Mouse (Mus musculus) bone marrow macrophage, adult 2 months (primary cell): ENCODE results near the gene Akap13. TPM values are rescaled to one million over a fixed set of nuclear protein-coding genes. Genes with fewer than 3 reads are reported as not detected.
A peak's percentile ranks its signal among the peaks of the same experiment; 100 is the strongest.
"Not testable (repeated sequence)": the region's sequence is repeated elsewhere in the genome, so short reads cannot be mapped to it uniquely, and the experiment has no call there.

Source experiments
- H3K27ac ChIP-seq: 2 replicates; pipeline ENCODE4 v1.5.1; 2012; ENCODE audit warnings: low read depth, low read length; ENCODE audit not compliant: insufficient read depth
- H3K4me1 ChIP-seq: 2 replicates; pipeline ENCODE4 v1.6.1; 2012; ENCODE audit warnings: low read length; ENCODE audit not compliant: control insufficient read depth, insufficient read depth
- H3K4me3 ChIP-seq: 2 replicates; pipeline ENCODE4 v1.5.1; 2012; ENCODE audit warnings: mild to moderate bottlenecking, low read length, moderate library complexity; ENCODE audit not compliant: insufficient read depth
- CTCF ChIP-seq: IDR thresholded peaks from 2 replicates; pipeline ENCODE4 v1.5.1; 2012; ENCODE audit warnings: low read depth, mild to moderate bottlenecking, low read length, moderate library complexity
- POLR2A ChIP-seq: IDR thresholded peaks from 2 replicates; pipeline ENCODE4 v1.6.1; 2012; ENCODE audit warnings: mild to moderate bottlenecking, low read depth, low read length, borderline replicate concordance
- polyA plus RNA-seq: library from polyadenylated mRNA; stranded (reverse); fragments of >200 nt; gene quantifications from 2 replicates; pipeline ENCODE4 v1.2.4, GENCODE M21; 2012; ENCODE audit not compliant: missing spikeins, insufficient read depth, insufficient read length

Gene Akap13
- polyA plus RNA-seq, 1 experiment = 58.4 TPM

DNA sequence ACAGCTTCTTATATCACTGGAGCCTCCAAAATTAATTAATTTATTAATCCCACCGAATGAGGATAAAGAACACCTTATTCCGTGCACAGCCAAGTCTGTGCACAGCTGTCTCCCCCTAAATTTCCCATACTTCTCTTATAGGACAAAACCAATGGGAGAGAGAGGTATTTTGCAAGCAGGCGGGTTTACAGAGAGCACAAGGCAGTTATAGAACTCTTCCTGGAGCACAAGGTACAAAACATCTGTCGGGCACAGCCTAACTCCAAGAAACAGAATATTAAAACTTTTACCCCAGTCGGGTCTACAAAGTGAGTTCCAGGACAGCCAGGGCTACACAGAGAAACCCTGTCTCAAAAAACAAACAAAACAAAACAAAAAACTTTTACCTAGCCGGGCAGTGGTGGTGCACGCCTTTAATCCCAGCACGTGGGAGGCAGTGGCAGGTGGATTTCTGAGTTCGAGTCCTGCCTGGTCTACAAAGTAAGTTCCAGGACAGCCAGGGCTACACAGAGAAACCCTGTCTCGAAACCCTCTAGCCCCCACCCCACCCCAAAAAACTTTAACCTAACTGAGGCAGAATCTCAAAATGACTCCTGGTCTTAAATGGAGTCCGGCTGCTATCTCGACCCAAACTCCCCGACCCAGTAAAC is 326.1 kb downstream of the Akap13 start:
- Histone ChIP-seq H3K4me1 (peaks cover 22% of the 10 kb centered on the region), H3K27ac (peak overlapping the region; percentile 45; the same call in 1 of the 2 replicates)

DNA sequence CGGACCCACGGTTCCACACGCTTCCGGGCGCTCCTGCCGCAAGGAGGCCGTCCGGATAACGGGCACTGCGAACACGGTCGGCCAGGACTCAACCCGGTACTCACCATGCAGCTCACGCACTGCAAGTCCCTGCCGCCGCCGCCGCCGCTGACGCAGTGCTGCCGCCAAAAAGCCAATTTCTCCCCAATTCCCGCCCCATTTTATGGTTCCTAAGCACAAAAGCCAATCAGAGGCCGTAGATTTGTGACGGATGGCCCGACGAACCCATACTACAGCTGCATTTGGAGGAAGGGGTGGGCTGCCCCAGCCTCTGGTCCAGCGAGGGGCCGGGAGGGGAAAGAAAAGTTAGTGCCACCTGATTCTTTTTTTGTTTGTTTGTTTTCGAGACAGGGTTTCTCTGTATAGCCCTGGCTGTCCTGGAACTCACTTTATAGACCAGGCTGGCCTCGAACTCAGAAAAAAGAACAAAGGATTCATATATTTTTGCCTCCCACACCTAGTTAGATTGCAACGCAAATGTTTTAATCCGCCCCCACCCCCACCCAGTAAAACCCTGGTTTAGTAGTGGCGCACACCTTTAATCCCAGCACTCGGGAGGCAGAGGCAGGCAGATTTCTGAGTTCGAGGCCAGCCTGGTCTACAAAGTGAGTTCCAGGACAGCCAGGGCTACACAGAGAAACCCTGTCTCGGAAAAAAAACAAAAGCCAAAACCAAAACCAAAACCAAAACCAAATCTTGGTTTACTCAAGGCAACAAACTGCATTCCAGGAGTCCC is 326.8 kb downstream of the Akap13 start:
- Histone ChIP-seq H3K27ac (peak overlapping the region; percentile 45; the same call in 1 of the 2 replicates), H3K4me3 (peak overlapping the region; percentile 99), H3K4me1 (peaks cover 27% of the 10 kb centered on the region)
- TF ChIP-seq POLR2A (no peak), CTCF (no peak)

More for the DNA sequence above, 326.1 kb downstream of the Akap13 start:
- peak overlapping the region; percentile 99 for H3K4me3 ChIP-seq
- TF ChIP-seq POLR2A = no peak
- no peak for TF ChIP-seq CTCF

DNA sequence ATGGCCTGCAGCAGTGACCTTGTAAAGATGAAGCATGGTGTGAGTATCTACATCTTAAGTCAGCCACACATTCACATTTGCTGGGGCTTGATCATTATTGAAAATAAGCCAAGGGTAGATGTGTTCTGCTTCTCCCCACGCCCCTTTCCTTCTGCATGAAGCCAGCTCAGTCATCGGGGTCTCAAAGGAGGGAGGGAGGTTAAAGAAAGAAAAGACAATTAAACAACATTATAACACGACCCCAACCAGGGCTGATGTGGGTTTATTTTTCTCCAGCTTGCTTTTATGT is 327.3 kb downstream of the Akap13 start:
- TF ChIP-seq CTCF (no peak), POLR2A (no peak)
- H3K4me1 ChIP-seq = peaks cover 31% of the 10 kb centered on the region
- H3K4me3 ChIP-seq = peak overlapping the region; percentile 99
- peak overlapping the region; percentile 18; the same call in 1 of the 2 replicates for H3K27ac ChIP-seq

DNA sequence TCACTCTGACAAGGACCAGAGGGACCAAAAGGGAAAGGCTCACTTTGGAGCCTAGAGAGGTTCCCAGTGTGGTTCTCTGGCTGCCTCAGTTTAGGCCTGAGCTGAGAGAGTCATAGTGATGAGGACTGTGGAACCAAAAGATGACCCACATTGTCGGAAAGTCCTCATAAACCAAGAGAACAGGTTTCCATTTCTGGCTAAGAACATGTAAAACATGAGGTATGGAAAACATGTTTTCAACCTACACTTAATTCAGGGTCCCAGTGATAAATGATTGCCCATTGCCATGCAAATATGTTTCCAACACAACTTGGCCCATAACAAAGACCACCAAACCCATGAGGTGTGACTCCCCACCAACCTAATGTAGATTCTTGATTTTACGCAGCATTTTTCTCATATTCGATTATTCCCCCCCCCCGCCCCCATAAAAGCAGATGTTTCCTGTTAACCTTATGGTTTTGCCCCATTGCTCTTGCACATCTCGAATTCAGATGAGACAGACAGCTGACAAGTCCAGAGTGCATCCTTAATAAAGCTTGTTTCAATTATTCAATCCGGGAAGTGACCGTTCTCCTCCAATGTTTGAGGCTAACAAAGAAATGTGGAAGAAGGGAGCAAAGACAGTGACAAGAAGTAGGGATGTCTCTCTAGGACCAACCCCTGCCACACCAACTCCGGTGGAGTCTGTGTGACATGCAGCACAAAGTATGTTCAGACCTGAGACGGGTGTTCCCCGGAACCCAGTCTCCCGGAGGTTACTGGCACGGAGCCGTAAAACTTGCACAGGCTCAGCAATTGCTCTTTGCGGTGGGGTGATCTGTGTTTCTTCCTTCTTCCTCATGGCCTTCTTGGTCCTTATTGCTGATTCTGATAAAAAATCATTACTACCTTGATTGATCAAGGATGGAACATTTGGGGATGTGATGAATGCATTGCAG is 330.3 kb downstream of the Akap13 start:
- Histone ChIP-seq H3K4me1 (peaks cover 49% of the 10 kb centered on the region), H3K4me3 (no peak overlapping the region), H3K27ac (no peak overlapping the region)
- TF ChIP-seq POLR2A (no peak), CTCF (no peak)

DNA sequence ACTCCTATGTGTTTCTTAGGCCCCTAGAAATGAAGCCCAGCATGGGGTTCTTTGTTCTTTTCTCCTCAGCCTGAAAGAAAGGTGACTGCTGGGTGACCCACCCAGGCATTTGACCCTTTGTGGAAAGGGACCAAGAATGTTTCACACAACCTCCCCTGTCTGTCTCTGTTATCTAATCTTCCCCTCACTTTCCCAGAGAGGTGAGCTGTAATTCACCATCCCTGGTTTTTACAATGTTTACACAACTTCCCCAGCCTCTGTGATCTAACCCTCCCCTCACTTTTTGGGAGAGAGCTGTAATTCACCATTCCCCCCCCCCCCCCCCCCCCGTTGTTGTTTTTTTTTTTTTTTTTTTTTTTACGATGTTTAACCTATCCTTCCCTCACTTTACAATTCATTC is 331.5 kb downstream of the Akap13 start:
- Histone ChIP-seq H3K4me1 (peaks cover 49% of the 10 kb centered on the region), H3K4me3 (no peak overlapping the region), H3K27ac (peak overlapping the region; percentile 93)
- TF ChIP-seq CTCF (no peak), POLR2A (no peak)

DNA sequence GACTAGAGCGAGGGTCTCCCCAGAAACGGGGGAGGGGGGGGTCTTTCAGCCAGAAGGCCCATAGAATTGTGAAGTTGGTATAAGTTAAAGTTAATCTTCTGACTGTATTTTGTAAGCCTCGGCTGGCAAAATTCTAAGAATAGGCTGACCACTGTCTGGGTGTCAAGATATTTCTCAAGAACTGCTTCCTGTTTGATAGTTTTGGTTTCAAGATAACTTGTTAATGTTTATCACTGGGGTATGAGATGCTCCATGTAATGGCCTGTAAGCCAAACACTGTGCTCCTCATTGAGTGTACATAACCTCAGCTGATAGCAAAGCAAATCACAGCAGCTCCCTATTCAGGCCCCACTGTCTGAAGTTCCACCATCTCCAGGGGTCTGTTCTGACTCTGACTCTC is 332.0 kb downstream of the Akap13 start:
- H3K27ac ChIP-seq = peak overlapping the region; percentile 93
- H3K4me1 ChIP-seq = peaks cover 49% of the 10 kb centered on the region
- H3K4me3 ChIP-seq = peak overlapping the region; percentile 11; the same call in 1 of the 2 replicates
- TF ChIP-seq CTCF (no peak), POLR2A (no peak)

DNA sequence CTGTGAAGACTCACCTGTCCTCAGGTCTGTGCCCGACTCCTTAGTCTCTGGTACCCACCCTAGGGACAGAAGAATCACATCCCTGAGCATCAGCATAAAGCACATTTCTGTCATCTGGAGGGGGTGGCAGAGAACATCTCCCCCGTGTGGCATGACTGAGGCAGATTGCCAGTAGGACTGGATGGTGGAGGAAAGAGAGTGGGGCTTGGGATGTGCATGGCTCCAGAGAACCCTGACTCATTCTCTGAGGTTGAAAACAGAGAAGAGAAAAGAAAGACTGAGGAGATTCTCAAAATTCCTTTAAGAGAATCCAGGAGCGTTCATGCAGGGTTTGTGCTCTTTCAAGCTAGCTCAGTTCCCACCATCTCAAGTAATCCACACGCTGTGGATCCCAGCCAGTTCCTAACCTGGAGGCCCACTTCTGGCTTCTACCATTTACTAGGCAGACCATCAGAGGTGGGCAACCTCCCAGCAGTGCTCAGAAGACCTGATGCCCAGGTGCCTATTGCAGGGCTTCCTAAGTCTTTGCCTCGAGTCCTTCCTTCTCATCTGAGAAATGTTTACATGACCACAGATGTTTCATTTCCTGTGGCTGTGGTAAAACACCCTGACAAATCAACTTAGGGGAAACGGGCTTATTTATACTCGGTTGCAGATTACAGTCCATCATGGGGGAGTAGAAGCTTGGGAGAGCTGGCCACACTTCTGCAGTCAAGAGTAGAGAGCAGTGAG is 332.9 kb downstream of the Akap13 start:
- H3K4me1 ChIP-seq = peaks cover 46% of the 10 kb centered on the region
- peak; percentile 28; the same call in 1 of the 2 replicates for TF ChIP-seq CTCF
- H3K27ac ChIP-seq = peak overlapping the region; percentile 87
- H3K4me3 ChIP-seq = not testable (repeated sequence)

DNA sequence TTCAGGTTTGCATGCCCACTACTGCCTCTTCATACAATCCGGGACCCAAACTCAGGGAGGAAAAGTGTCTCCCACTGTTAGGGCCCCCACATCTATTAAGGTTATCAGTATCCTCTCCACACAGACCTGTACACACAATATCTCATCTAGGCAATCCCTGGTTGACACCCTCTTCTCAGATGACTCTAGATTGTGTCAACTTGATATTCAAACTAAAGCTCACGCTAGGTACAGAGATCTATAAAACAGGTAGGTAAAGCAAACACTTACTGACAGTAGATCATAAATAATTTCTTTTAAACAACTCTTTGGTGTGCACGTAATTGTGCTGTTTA is 333.4 kb downstream of the Akap13 start:
- peaks cover 45% of the 10 kb centered on the region for H3K4me1 ChIP-seq

DNA sequence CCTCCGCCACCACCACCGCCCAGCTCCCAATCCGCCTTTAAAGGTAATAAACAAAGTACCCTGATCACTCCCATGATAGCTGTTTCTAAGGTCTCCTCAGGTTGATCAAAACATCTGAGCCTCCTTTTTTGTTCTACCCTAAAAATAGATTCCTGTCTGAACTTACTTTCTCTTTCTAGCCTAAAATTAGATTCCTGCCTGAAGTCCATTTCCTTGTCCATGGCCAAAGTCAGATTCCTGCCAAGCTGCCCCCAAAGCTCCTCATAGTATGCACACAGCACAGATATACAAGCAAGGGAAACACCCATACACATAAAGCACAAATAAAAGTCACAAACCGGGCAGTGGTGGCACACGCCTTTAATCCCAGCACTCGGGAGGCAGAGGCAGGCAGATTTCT is 334.4 kb downstream of the Akap13 start:
- Histone ChIP-seq H3K4me3 (no peak overlapping the region), H3K4me1 (peaks cover 46% of the 10 kb centered on the region), H3K27ac (peak overlapping the region; percentile 23; the same call in 1 of the 2 replicates)
- TF ChIP-seq POLR2A (no peak), CTCF (no peak)

More for the DNA sequence above, 333.4 kb downstream of the Akap13 start:
- not testable (repeated sequence) for H3K4me3 ChIP-seq, H3K27ac ChIP-seq

DNA sequence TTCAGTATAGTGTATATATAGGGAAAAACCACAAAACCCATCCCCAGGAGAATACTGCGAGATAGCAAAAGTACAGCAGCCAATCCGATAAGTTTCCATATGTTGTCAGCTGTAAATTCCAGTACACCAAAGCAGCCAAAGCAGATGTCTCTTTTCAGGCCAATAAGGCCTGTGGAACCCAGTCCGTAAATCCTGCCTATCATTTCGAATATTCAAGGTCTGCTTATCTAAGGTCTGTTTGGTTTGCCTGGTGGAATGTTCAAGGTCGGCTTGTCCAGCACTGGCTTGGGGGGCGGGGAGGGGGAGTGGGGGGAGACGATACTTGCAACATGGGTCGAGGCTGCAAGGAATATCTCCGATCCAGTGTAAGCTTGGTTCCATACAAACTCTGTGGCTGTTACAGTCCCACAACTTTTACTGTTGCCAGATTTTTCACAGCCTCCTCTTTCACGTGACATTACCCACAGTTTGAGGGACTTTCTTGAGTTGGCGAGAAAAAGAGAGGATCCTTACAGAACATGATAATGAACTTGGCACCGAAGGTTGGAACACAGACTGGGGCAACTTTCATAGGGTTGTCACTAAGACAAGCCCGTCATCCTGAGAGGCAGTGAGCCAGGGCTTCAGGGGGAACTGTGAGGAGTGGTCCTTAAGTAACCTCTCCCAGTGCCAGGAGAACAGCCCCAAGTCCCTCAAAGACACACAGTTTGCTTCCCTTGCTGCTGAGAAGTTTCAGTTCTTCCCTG is 335.9 kb downstream of the Akap13 start:
- peaks cover 46% of the 10 kb centered on the region for H3K4me1 ChIP-seq
- not testable (repeated sequence) for H3K27ac ChIP-seq, H3K4me3 ChIP-seq
